Mouse (Mus musculus) bone marrow macrophage, adult 2 months (primary cell): Measurements from ENCODE around the gene Ppm1h. TPM values are rescaled to one million over a fixed set of nuclear protein-coding genes. Genes with fewer than 3 reads are reported as not detected.

Experiments used
- H3K27ac ChIP-seq: 2 replicates; pipeline ENCODE4 v1.5.1; 2012; ENCODE audit warnings: low read depth, low read length; ENCODE audit not compliant: insufficient read depth
- H3K4me1 ChIP-seq: 2 replicates; pipeline ENCODE4 v1.6.1; 2012; ENCODE audit warnings: low read length; ENCODE audit not compliant: control insufficient read depth, insufficient read depth
- H3K4me3 ChIP-seq: 2 replicates; pipeline ENCODE4 v1.5.1; 2012; ENCODE audit warnings: mild to moderate bottlenecking, low read length, moderate library complexity; ENCODE audit not compliant: insufficient read depth
- CTCF ChIP-seq: IDR thresholded peaks from 2 replicates; pipeline ENCODE4 v1.5.1; 2012; ENCODE audit warnings: low read depth, mild to moderate bottlenecking, low read length, moderate library complexity
- POLR2A ChIP-seq: IDR thresholded peaks from 2 replicates; pipeline ENCODE4 v1.6.1; 2012; ENCODE audit warnings: mild to moderate bottlenecking, low read depth, low read length, borderline replicate concordance
- polyA plus RNA-seq: library from polyadenylated mRNA; stranded (reverse); fragments of >200 nt; gene quantifications from 2 replicates; pipeline ENCODE4 v1.2.4, GENCODE M21; 2012; ENCODE audit not compliant: missing spikeins, insufficient read depth, insufficient read length

Gene Ppm1h
- polyA plus RNA-seq, 1 experiment = 52.4 TPM

- peaks cover 9% of the 10 kb centered on the region for H3K4me1 ChIP-seq
- no peak overlapping the region for H3K4me3 ChIP-seq
- TF ChIP-seq POLR2A (no peak), CTCF (no peak)
- no peak overlapping the region for H3K27ac ChIP-seq
Observed at GRCm38 (mm10) chr10:122973241-122973640, 294.7 kb downstream of the Ppm1h start.

- Histone ChIP-seq H3K4me3 (no peak overlapping the region), H3K4me1 (no peaks in the 10 kb centered on the region), H3K27ac (no peak overlapping the region)
- TF ChIP-seq POLR2A (no peak), CTCF (no peak)
Observed at GRCm38 (mm10) chr10:122976038-122976437, 297.5 kb downstream of the Ppm1h start.

- Histone ChIP-seq H3K4me3 (no peak overlapping the region), H3K27ac (no peak overlapping the region), H3K4me1 (no peaks in the 10 kb centered on the region; the same call in 1 of the 2 replicates)
- TF ChIP-seq CTCF (no peak), POLR2A (no peak)
Observed at GRCm38 (mm10) chr10:122979356-122979755, 300.8 kb downstream of the Ppm1h start.

DNA sequence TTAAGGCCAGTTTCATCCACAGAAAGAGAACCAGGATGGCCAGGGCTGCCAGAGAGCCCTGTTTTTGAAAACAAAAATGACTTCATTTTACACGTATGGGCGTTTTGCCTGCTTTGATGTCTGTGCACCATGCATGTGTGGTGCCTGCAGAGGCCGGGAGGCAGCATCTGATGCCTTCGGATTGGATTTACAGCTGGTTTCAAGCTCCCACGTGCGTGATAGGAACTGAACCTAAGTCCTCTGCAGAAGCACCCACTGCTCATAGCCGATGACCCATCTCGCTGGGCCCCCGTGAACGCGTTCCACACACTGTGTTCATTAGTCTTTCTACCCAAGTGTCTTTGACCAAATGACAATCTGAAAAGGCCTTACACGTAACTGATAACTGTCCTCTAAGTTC, 301.6 kb downstream of the Ppm1h start:
- Histone ChIP-seq H3K4me3 (no peak overlapping the region), H3K27ac (no peak overlapping the region), H3K4me1 (no peaks in the 10 kb centered on the region; the same call in 1 of the 2 replicates)
- TF ChIP-seq CTCF = no peak
- TF ChIP-seq POLR2A = no peak

GRCm38 (mm10) chr10:122982909-122983578, 304.5 kb downstream of the Ppm1h start:
- peaks cover 10% of the 10 kb centered on the region for H3K4me1 ChIP-seq
- no peak overlapping the region for H3K27ac ChIP-seq
- TF ChIP-seq CTCF (no peak), POLR2A (no peak)
- H3K4me3 ChIP-seq = peak overlapping the region; percentile 25

GRCm38 (mm10) chr10:122983579-122984530, 305.3 kb downstream of the Ppm1h start:
- TF ChIP-seq CTCF = no peak
- no peak for TF ChIP-seq POLR2A
- Histone ChIP-seq H3K27ac (peak overlapping the region; percentile 42), H3K4me3 (peak overlapping the region; percentile 72)

DNA sequence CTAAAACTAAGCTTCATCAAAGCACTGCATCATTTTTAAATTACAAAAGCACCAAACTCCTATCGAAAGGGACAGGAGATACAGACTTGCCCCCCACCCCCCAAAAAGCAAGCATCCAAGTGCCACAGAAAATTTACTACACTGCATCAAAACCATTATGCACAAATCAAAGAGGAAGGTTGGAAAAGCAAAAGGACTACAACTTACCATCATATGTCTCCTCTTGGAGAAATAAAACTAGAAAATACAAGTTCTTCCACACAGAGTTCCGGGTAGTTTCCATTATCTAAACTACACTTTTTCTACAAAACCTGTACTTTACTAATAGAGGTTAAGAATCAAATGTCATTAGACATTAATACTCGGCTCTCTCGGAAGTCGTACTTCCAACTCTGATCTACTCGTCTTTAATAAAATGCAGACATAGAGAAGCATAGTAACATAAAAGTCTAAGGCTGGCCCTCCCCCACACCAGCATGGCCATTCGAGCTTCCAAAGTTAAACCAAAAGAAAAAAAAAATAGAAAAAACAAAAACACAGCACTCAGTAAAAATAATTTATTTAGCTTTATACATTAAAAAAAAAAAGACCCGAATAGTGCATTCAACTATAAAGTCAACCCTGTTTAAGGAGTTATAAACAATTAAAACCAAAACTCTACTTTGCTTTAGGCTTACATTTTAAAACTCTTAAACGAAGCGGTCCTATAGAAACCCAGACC, 306.1 kb downstream of the Ppm1h start:
- H3K27ac ChIP-seq = peak overlapping the region; percentile 85
- peaks cover 23% of the 10 kb centered on the region for H3K4me1 ChIP-seq
- peak overlapping the region; percentile 72 for H3K4me3 ChIP-seq
- TF ChIP-seq CTCF = no peak
- TF ChIP-seq POLR2A = no peak

More at GRCm38 (mm10) chr10:122983579-122984530, 305.3 kb downstream of the Ppm1h start:
- peaks cover 17% of the 10 kb centered on the region for H3K4me1 ChIP-seq

- Histone ChIP-seq H3K4me3 (peak overlapping the region; percentile 72), H3K4me1 (peaks cover 26% of the 10 kb centered on the region), H3K27ac (peak overlapping the region; percentile 85)
- TF ChIP-seq POLR2A (no peak), CTCF (no peak)
Observed at GRCm38 (mm10) chr10:122985252-122985514, 306.6 kb downstream of the Ppm1h start.

- TF ChIP-seq CTCF = no peak
- no peak for TF ChIP-seq POLR2A
- H3K4me1 ChIP-seq = peaks cover 29% of the 10 kb centered on the region
- peak overlapping the region; percentile 75 for H3K4me3 ChIP-seq
- H3K27ac ChIP-seq = peak overlapping the region; percentile 99
Observed at GRCm38 (mm10) chr10:122985515-122986319, 307.2 kb downstream of the Ppm1h start.
